Mouse (Mus musculus) forebrain, postnatal 0 days (tissue): Measurements from ENCODE around the gene Ttc6. TPM values are rescaled to one million over a fixed set of nuclear protein-coding genes. Genes with fewer than 3 reads are reported as not detected.

ENCODE experiments used
- ATAC-seq: fragments of 200-750 bp; cut with Nextera tagmentation; 2 replicates; pipeline ENCODE4 v1.8.0; 2017; ENCODE audit warnings: mild to moderate bottlenecking, moderate library complexity
- DNase-seq: peaks from one replicate; pipeline ENCODE4 v3.0.0-alpha.2; 2015
- H3K27ac ChIP-seq: fragments of 300-500 bp; sonication (generic); 2 replicates; pipeline ENCODE4 v1.5.1; 2014; ENCODE audit warnings: low read depth, mild to moderate bottlenecking, antibody characterized with exemption, low read length, moderate library complexity, mixed read lengths
- H3K27me3 ChIP-seq: fragments of 300-500 bp; sonication (generic); 2 replicates; pipeline ENCODE4 v1.6.1; 2014; ENCODE audit warnings: mild to moderate bottlenecking, low read length, mixed read lengths; ENCODE audit not compliant: insufficient read depth
- H3K36me3 ChIP-seq: fragments of 300-500 bp; sonication (generic); 2 replicates; pipeline ENCODE4 v1.6.1; 2014; ENCODE audit warnings: mild to moderate bottlenecking, moderate library complexity; ENCODE audit not compliant: insufficient read depth
- H3K4me1 ChIP-seq: fragments of 300-500 bp; sonication (generic); 2 replicates; pipeline ENCODE4 v1.6.1; 2014; ENCODE audit warnings: antibody characterized with exemption; ENCODE audit not compliant: insufficient read depth
- H3K4me2 ChIP-seq: fragments of 300-500 bp; sonication (generic); 2 replicates; pipeline ENCODE4 v1.6.1; 2014; ENCODE audit warnings: low read depth, mild to moderate bottlenecking, moderate library complexity
- H3K4me3 ChIP-seq: fragments of 300-500 bp; sonication (generic); 2 replicates; pipeline ENCODE4 v1.5.1; 2014; ENCODE audit warnings: low read depth, low read length, mixed read lengths
- H3K9ac ChIP-seq: fragments of 300-500 bp; sonication (generic); 2 replicates; pipeline ENCODE4 v1.6.1; 2014; ENCODE audit warnings: mild to moderate bottlenecking
- H3K9me3 ChIP-seq: fragments of 300-500 bp; sonication (generic); 2 replicates; pipeline ENCODE4 v1.6.1; 2016; ENCODE audit warnings: low read length
- CTCF ChIP-seq: sonication (generic); IDR thresholded peaks from 2 replicates; pipeline ENCODE4 v1.5.1; 2016; ENCODE audit warnings: antibody characterized with exemption, control low read depth, low read depth
- WGBS: fragments of 180-500 bp; shearing (Covaris S2); extraction: QIAGEN DNeasy Blood & Tissue Kit; methylation state at CpG from one replicate; pipeline ENCODE4 v1.1.7; 2014; 5-methylcytosine and 5-hydroxymethylcytosine counted together
- polyA plus RNA-seq: library from polyadenylated mRNA; unstranded; fragments of >200 nt; fragmentation: Nextera tagmentation; extraction: Ambion mirVana; gene quantifications from 2 replicates; pipeline ENCODE4 v1.2.1, GENCODE M21; 2015
- total RNA-seq: library from RNA; depleted of rRNA; stranded (reverse); fragments of >200 nt; gene quantifications from 2 replicates; pipeline ENCODE4 v1.2.3, GENCODE M21; 2014

Ttc6 gene
- total and polyA plus RNA-seq, 2 experiments from 2014 or later, result 0.74 to 1.2 TPM

GRCm38 (mm10) chr12:57541931-57542745 lies 21.8 kb upstream of the Ttc6 start:
- no peak overlapping the region for H3K9ac ChIP-seq
- peak; percentile 47 for DNase-seq
- peak; percentile 38; the same call in 1 of the 2 replicates for TF ChIP-seq CTCF
- H3K27ac ChIP-seq, result no peak overlapping the region
- no peaks in the 10 kb centered on the region for H3K4me1 ChIP-seq
- WGBS, result under 1% methylated on average over 46 of the region's 46 CpGs
- no peaks in the 10 kb centered on the region for H3K9me3 ChIP-seq
- no peaks in the 10 kb centered on the region for H3K36me3 ChIP-seq
- H3K4me3 ChIP-seq, result no peak overlapping the region
- ATAC-seq, result no peak; the same call in 1 of the 2 replicates
- H3K4me2 ChIP-seq, result no peak overlapping the region
- H3K27me3 ChIP-seq, result peaks cover 63% of the 10 kb centered on the region

- H3K27ac ChIP-seq, result no peak overlapping the region
- no peak overlapping the region for H3K4me3 ChIP-seq
- no peak overlapping the region for H3K9ac ChIP-seq
- WGBS, result 6% methylated on average over 63 of the region's 63 CpGs
- peaks cover 65% of the 10 kb centered on the region for H3K27me3 ChIP-seq
- no peaks in the 10 kb centered on the region for H3K9me3 ChIP-seq
- H3K4me2 ChIP-seq, result no peak overlapping the region
- no peak for TF ChIP-seq CTCF
- DNase-seq, result no peak
- ATAC-seq, result 0 out of 2 replicates have a peak, but pooled peaks have one; percentile 12
- no peaks in the 10 kb centered on the region for H3K4me1 ChIP-seq
- no peaks in the 10 kb centered on the region for H3K36me3 ChIP-seq
These were observed 20.9 kb upstream of the Ttc6 start for GRCm38 (mm10) chr12:57542746-57543626.

- ATAC-seq (no peak), DNase-seq (peak; percentile 35)
- no peak overlapping the region for H3K27ac ChIP-seq
- WGBS, result 6% methylated on average over 10 of the region's 10 CpGs
- no peaks in the 10 kb centered on the region for H3K9me3 ChIP-seq
- no peaks in the 10 kb centered on the region for H3K36me3 ChIP-seq
- no peaks in the 10 kb centered on the region for H3K4me1 ChIP-seq
- H3K4me2 ChIP-seq, result no peak overlapping the region
- no peak overlapping the region for H3K4me3 ChIP-seq
- no peak overlapping the region for H3K9ac ChIP-seq
- TF ChIP-seq CTCF, result no peak
- H3K27me3 ChIP-seq, result peaks cover 71% of the 10 kb centered on the region
These were observed 20.3 kb upstream of the Ttc6 start for GRCm38 (mm10) chr12:57543627-57543991.

DNA sequence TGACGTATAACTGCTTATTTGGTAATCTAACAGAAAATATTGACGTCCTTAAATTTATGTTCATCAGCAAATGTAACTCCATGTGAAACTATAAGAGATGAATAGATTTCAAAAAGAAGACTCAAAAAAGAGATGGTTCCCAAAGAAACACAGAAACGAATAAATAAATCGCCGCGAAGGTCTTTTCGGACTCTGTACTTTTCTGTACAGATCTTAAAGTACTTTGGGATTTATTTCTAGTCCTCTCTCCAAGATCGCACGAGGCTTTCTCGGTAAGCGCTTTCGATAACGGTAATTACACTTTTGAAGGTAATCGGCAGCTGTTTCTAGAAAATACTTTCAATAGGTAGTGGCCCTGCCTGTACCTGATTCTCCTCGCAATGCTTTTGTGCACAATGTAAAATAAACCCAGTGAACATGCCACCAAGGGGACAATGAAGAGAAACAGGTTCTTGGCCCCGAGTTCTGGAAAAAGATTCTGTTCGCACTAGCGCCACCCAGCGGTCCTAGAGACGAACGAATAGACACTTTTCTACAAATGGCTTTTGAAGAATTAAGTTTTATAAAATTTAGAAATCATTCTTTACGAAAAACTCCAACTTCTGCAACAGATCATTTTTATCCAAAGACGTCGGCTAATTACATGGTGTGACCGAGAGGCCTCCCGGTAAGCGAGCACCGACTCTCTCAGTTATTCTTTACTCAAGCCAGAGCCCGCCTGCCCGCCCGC lies 19.1 kb upstream of the Ttc6 start:
- Histone ChIP-seq H3K4me1 (no peaks in the 10 kb centered on the region), H3K4me2 (peak overlapping the region; percentile 71), H3K9ac (no peak overlapping the region), H3K9me3 (no peaks in the 10 kb centered on the region), H3K27me3 (peaks cover 79% of the 10 kb centered on the region), H3K36me3 (no peaks in the 10 kb centered on the region), H3K4me3 (0 out of 2 replicates have a peak overlapping the region, but pooled peaks have one; percentile 36), H3K27ac (no peak overlapping the region)
- ATAC-seq (no peak), DNase-seq (peak; percentile 82)
- 2% methylated on average over 31 of the region's 31 CpGs for WGBS
- peak; percentile 50 for TF ChIP-seq CTCF

GRCm38 (mm10) chr12:57545371-57546241 lies 18.3 kb upstream of the Ttc6 start:
- peaks cover 85% of the 10 kb centered on the region for H3K27me3 ChIP-seq
- peak overlapping the region; percentile 71 for H3K4me2 ChIP-seq
- 0 out of 2 replicates have a peak overlapping the region, but pooled peaks have one; percentile 10 for H3K9ac ChIP-seq
- no peaks in the 10 kb centered on the region for H3K4me1 ChIP-seq
- H3K27ac ChIP-seq, result no peak overlapping the region
- H3K4me3 ChIP-seq, result peak overlapping the region; percentile 36
- DNase-seq, result no peak
- TF ChIP-seq CTCF, result no peak
- peak; percentile 25 for ATAC-seq
- no peaks in the 10 kb centered on the region for H3K9me3 ChIP-seq
- no peaks in the 10 kb centered on the region for H3K36me3 ChIP-seq
- WGBS, result 3% methylated on average over 93 of the region's 106 CpGs
